8 mouse cellular contexts compared by ENCODE assay signal in the genomic region with DNA sequence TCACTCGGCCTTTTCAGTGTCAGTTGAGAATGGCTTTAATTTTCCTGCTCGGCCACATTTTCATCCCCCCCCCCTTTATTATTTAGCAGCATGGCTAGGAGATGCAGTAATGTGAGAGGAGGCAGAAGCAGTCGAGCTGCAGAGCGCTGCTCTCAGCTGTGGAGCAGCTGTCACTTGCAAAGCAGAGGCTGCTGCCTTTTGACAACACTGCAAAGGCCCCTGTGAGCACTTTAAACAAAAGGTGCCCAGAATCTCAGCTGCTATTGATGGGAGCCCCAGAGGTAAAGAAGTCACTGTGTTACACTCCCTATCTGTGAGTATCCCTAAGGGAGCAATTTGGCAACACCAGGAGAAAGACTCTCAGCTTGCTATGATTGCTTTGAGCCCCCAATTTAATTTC. TPM values are rescaled to one million over a fixed set of nuclear protein-coding genes. Genes with fewer than 3 reads are reported as not detected.
DNase-seq lines count a peak whose midpoint lies in the region; ATAC-seq lines count a peak whose summit lies in the region.

No protein-coding gene starts in this region.

- peaks cover 82% of the 10 kb centered on the region for H3K4me1 ChIP-seq in liver, embryonic 12.5 days
- H3K4me1 ChIP-seq in embryonic facial prominence, embryonic 15.5 days, result peaks cover 61% of the 10 kb centered on the region
- peaks cover 52% of the 10 kb centered on the region for H3K4me1 ChIP-seq in hindbrain, embryonic 14.5 days (replicated peaks; ENCODE audit: control insufficient read depth, insufficient read depth, low read length)
- peaks cover 42% of the 10 kb centered on the region for H3K4me1 ChIP-seq in midbrain, embryonic 16.5 days (ENCODE audit: control insufficient read depth, insufficient read depth, low read length)

- DNase-seq in liver, result no peak
- DNase-seq in hindbrain, embryonic 14.5 days (ENCODE audit: low spot score), result no peak
- DNase-seq in retina, postnatal 1 day, result no peak
- DNase-seq in ovary, postnatal 14 days (ENCODE audit: low spot score), result no peak
- no peak for DNase-seq in cerebellum, adult 8-10 months

- WGBS in liver, embryonic 12.5 days (ENCODE audit: insufficient replicate concordance), result 73% methylated on average over 4 of the region's 4 CpGs
- 11% methylated on average over 4 of the region's 4 CpGs for WGBS in embryonic facial prominence, embryonic 15.5 days
- 11% methylated on average over 4 of the region's 4 CpGs for WGBS in hindbrain, embryonic 14.5 days
- WGBS in midbrain, embryonic 16.5 days, result 4% methylated on average over 4 of the region's 4 CpGs

- no peak for ATAC-seq in liver, embryonic 12.5 days
- ATAC-seq in embryonic facial prominence, embryonic 15.5 days (ENCODE audit: insufficient number of reproducible peaks, low FRiP score, low TSS enrichment, low read depth), result no peak
- ATAC-seq in hindbrain, embryonic 14.5 days (ENCODE audit: low FRiP score), result peak; percentile 28; the same call in 1 of the 2 replicates
- ATAC-seq in midbrain, embryonic 16.5 days, result no peak

- H3K9ac ChIP-seq in liver, embryonic 12.5 days, result no peak overlapping the region
- no peak overlapping the region for H3K9ac ChIP-seq in embryonic facial prominence, embryonic 15.5 days
- H3K9ac ChIP-seq in hindbrain, embryonic 14.5 days, result peak overlapping the region; percentile 3
- H3K9ac ChIP-seq in midbrain, embryonic 16.5 days (ENCODE audit: low read depth, low read length), result peak overlapping the region; percentile 49

- peaks cover 12% of the 10 kb centered on the region for H3K27me3 ChIP-seq in liver, embryonic 12.5 days (replicated peaks)
- H3K27me3 ChIP-seq in embryonic facial prominence, embryonic 15.5 days, result peaks cover 7% of the 10 kb centered on the region; the same call in 1 of the 2 replicates
- H3K27me3 ChIP-seq in hindbrain, embryonic 14.5 days (ENCODE audit: control insufficient read depth, insufficient read depth, low read length), result no peaks in the 10 kb centered on the region
- no peaks in the 10 kb centered on the region for H3K27me3 ChIP-seq in midbrain, embryonic 16.5 days (ENCODE audit: control insufficient read depth, insufficient read depth, low read depth, low read length)

- no peak overlapping the region for H3K4me3 ChIP-seq in liver, embryonic 12.5 days
- H3K4me3 ChIP-seq in embryonic facial prominence, embryonic 15.5 days (replicated peaks), result no peak overlapping the region
- no peak overlapping the region for H3K4me3 ChIP-seq in hindbrain, embryonic 14.5 days (replicated peaks; ENCODE audit: low read length)
- no peak overlapping the region for H3K4me3 ChIP-seq in midbrain, embryonic 16.5 days (ENCODE audit: low read depth, low read length)

- no peaks in the 10 kb centered on the region for H3K9me3 ChIP-seq in liver, embryonic 12.5 days (replicated peaks)
- H3K9me3 ChIP-seq in embryonic facial prominence, embryonic 15.5 days (replicated peaks), result no peaks in the 10 kb centered on the region
- no peaks in the 10 kb centered on the region for H3K9me3 ChIP-seq in hindbrain, embryonic 14.5 days (ENCODE audit: control insufficient read depth, low read length)
- no peaks in the 10 kb centered on the region for H3K9me3 ChIP-seq in midbrain, embryonic 16.5 days (replicated peaks; ENCODE audit: control insufficient read depth, low read length, poor library complexity, severe bottlenecking)

- peak overlapping the region; percentile 6; the same call in 1 of the 2 replicates for H3K4me2 ChIP-seq in liver, embryonic 12.5 days
- H3K4me2 ChIP-seq in embryonic facial prominence, embryonic 15.5 days (replicated peaks), result peak overlapping the region; percentile 12
- H3K4me2 ChIP-seq in hindbrain, embryonic 14.5 days (replicated peaks), result peak overlapping the region; percentile 88
- peak overlapping the region; percentile 18; the same call in 1 of the 2 replicates for H3K4me2 ChIP-seq in midbrain, embryonic 16.5 days (ENCODE audit: low read length)

- H3K36me3 ChIP-seq in liver, embryonic 12.5 days, result 0 out of 2 replicates have a peak, but pooled peaks cover 8% of the 10 kb centered on the region
- H3K36me3 ChIP-seq in embryonic facial prominence, embryonic 15.5 days, result no peaks in the 10 kb centered on the region
- H3K36me3 ChIP-seq in hindbrain, embryonic 14.5 days (replicated peaks; ENCODE audit: control insufficient read depth, insufficient read depth), result no peaks in the 10 kb centered on the region
- no peaks in the 10 kb centered on the region for H3K36me3 ChIP-seq in midbrain, embryonic 16.5 days (ENCODE audit: control insufficient read depth, insufficient read depth, low read length)

- H3K27ac ChIP-seq in liver, embryonic 12.5 days, result no peak overlapping the region
- peak overlapping the region; percentile 69; the same call in 1 of the 2 replicates for H3K27ac ChIP-seq in embryonic facial prominence, embryonic 15.5 days (replicated peaks)
- H3K27ac ChIP-seq in hindbrain, embryonic 14.5 days, result peak overlapping the region; percentile 76
- H3K27ac ChIP-seq in midbrain, embryonic 16.5 days (ENCODE audit: low read length), result peak overlapping the region; percentile 68

RNA-seq across cellular contexts. Expression of a gene that starts 3.1 kb away (rescaled TPM):
- 93.4 and 96.3 TPM in 2 replicates for polyA plus RNA-seq in liver, embryonic 12.5 days (2016; fragmentation: Nextera tagmentation; extraction: Ambion mirVana)
- polyA plus RNA-seq in embryonic facial prominence, embryonic 15.5 days (2015; fragmentation: Nextera tagmentation; extraction: Ambion mirVana), result 110 and 118 TPM in 2 replicates
- 44.9 and 51.3 TPM in 2 replicates for polyA plus RNA-seq in hindbrain, embryonic 14.5 days (2014; fragmentation: Nextera tagmentation; extraction: Ambion mirVana)
- 39.0 and 48.9 TPM in 2 replicates for polyA plus RNA-seq in midbrain, embryonic 16.5 days (2015; fragmentation: Nextera tagmentation; extraction: Ambion mirVana)

RNA-seq across cellular contexts. Expression of a gene that starts 21.8 kb away (rescaled TPM):
- polyA plus RNA-seq in liver, embryonic 12.5 days (2016; fragmentation: Nextera tagmentation; extraction: Ambion mirVana), result 1.8 and 2.0 TPM in 2 replicates
- polyA plus RNA-seq in embryonic facial prominence, embryonic 15.5 days (2015; fragmentation: Nextera tagmentation; extraction: Ambion mirVana), result 4.4 and 4.6 TPM in 2 replicates
- 49.7 and 51.7 TPM in 2 replicates for polyA plus RNA-seq in hindbrain, embryonic 14.5 days (2014; fragmentation: Nextera tagmentation; extraction: Ambion mirVana)
- 47.9 and 53.9 TPM in 2 replicates for polyA plus RNA-seq in midbrain, embryonic 16.5 days (2015; fragmentation: Nextera tagmentation; extraction: Ambion mirVana)

RNA-seq across cellular contexts. Expression of a gene that starts 47.1 kb away (rescaled TPM):
- not detected in 2 replicates for polyA plus RNA-seq in liver, embryonic 12.5 days (2016; fragmentation: Nextera tagmentation; extraction: Ambion mirVana)
- polyA plus RNA-seq in embryonic facial prominence, embryonic 15.5 days (2015; fragmentation: Nextera tagmentation; extraction: Ambion mirVana), result not detected in 2 replicates
- polyA plus RNA-seq in hindbrain, embryonic 14.5 days (2014; fragmentation: Nextera tagmentation; extraction: Ambion mirVana), result 0.77 and 1.2 TPM in 2 replicates
- 0.15 and 0.28 TPM in 2 replicates for polyA plus RNA-seq in midbrain, embryonic 16.5 days (2015; fragmentation: Nextera tagmentation; extraction: Ambion mirVana)

RNA-seq across cellular contexts. Expression of a gene that starts 53.6 kb away (rescaled TPM):
- polyA plus RNA-seq in liver, embryonic 12.5 days (2016; fragmentation: Nextera tagmentation; extraction: Ambion mirVana), result 12.2 and 12.6 TPM in 2 replicates
- polyA plus RNA-seq in embryonic facial prominence, embryonic 15.5 days (2015; fragmentation: Nextera tagmentation; extraction: Ambion mirVana), result 37.4 and 40.1 TPM in 2 replicates
- 93.2 and 107 TPM in 2 replicates for polyA plus RNA-seq in hindbrain, embryonic 14.5 days (2014; fragmentation: Nextera tagmentation; extraction: Ambion mirVana)
- 86.0 and 110 TPM in 2 replicates for polyA plus RNA-seq in midbrain, embryonic 16.5 days (2015; fragmentation: Nextera tagmentation; extraction: Ambion mirVana)

RNA-seq across cellular contexts. Expression of a gene that starts 57.0 kb away (rescaled TPM):
- not detected in 2 replicates for polyA plus RNA-seq in liver, embryonic 12.5 days (2016; fragmentation: Nextera tagmentation; extraction: Ambion mirVana)
- not detected in 2 replicates for polyA plus RNA-seq in embryonic facial prominence, embryonic 15.5 days (2015; fragmentation: Nextera tagmentation; extraction: Ambion mirVana)
- not detected in 2 replicates for polyA plus RNA-seq in hindbrain, embryonic 14.5 days (2014; fragmentation: Nextera tagmentation; extraction: Ambion mirVana)
- polyA plus RNA-seq in midbrain, embryonic 16.5 days (2015; fragmentation: Nextera tagmentation; extraction: Ambion mirVana), result not detected in 2 replicates

Comparison
In these comparisons a context has a peak if more than half of its experiments do, and no peak if none do; other contexts are left out.
1. H3K4me2 ChIP-seq: peak in every context shown above with its lines; median percentile 88 in hindbrain, embryonic 14.5 days; 18 in midbrain, embryonic 16.5 days; 12 in embryonic facial prominence, embryonic 15.5 days; 6 in liver, embryonic 12.5 days.
2. H3K9ac ChIP-seq: peak in hindbrain, embryonic 14.5 days (single experiment) and midbrain, embryonic 16.5 days (single experiment); none in liver, embryonic 12.5 days (single experiment) and embryonic facial prominence, embryonic 15.5 days (single experiment).